Mouse (Mus musculus) embryo, embryonic 9.5 days (tissue): ENCODE results near the gene Tmem158.

Experiments
- DNase-seq: peaks from one replicate; pipeline ENCODE4 v3.0.0-alpha.2; 2017; ENCODE audit errors: extremely low spot score

Gene Tmem158

GRCm38 (mm10) chr9:123245146-123245545 is 15.4 kb downstream of the Tmem158 start:
- no peak for DNase-seq

GRCm38 (mm10) chr9:123243988-123244387 is 16.6 kb downstream of the Tmem158 start:
- no peak for DNase-seq

- DNase-seq: no peak
Measured at GRCm38 (mm10) chr9:123241191-123241590, 19.4 kb downstream of the Tmem158 start.

- no peak for DNase-seq
Measured at GRCm38 (mm10) chr9:123240751-123241150, 19.8 kb downstream of the Tmem158 start.

- no peak for DNase-seq
Measured at GRCm38 (mm10) chr9:123240271-123240670, 20.3 kb downstream of the Tmem158 start.

- no peak for DNase-seq
Measured at GRCm38 (mm10) chr9:123239651-123240050, 20.9 kb downstream of the Tmem158 start.

GRCm38 (mm10) chr9:123238256-123239045 is 22.1 kb downstream of the Tmem158 start:
- no peak for DNase-seq

- no peak for DNase-seq
Measured at GRCm38 (mm10) chr9:123237739-123238138, 22.8 kb downstream of the Tmem158 start.

GRCm38 (mm10) chr9:123235621-123236020 is 24.9 kb downstream of the Tmem158 start:
- no peak for DNase-seq

- DNase-seq: no peak
Measured at GRCm38 (mm10) chr9:123229826-123230225, 30.7 kb downstream of the Tmem158 start.

GRCm38 (mm10) chr9:123228671-123229070 is 31.9 kb downstream of the Tmem158 start:
- no peak for DNase-seq

GRCm38 (mm10) chr9:123227106-123227750 is 33.3 kb downstream of the Tmem158 start:
- DNase-seq: no peak

GRCm38 (mm10) chr9:123224863-123225431 is 35.6 kb downstream of the Tmem158 start:
- DNase-seq: no peak

- no peak for DNase-seq
Measured at GRCm38 (mm10) chr9:123219826-123220225, 40.7 kb downstream of the Tmem158 start.

GRCm38 (mm10) chr9:123215621-123216440 is 44.7 kb downstream of the Tmem158 start, which contains the start of gene Cdcp1:
Gene Cdcp1 (minus strand): TSS chr9:123216038.
- DNase-seq: no peak

- DNase-seq: no peak
Measured at GRCm38 (mm10) chr9:123213371-123213770, 47.2 kb downstream of the Tmem158 start.
